25 mouse cellular contexts compared by ENCODE assay signal in the genomic region with DNA sequence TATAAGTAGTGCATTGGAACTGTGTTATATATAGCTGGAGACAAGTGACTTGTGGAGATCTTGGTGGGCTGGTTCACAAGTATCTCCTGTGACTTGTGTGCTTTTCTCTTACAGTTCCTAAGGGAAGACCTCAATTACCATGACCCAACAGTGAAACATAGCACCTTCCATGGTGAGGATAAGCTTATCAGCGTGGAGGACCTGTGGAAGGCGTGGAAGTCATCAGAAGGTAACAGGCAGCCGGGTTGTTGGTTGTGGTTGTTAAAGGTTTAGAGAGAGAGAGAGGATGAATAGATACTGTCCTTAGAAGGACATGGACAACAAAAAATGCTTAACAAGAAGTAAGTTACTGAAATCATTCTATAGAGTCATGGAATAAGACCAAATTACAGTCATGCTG. TPM values are rescaled to one million over a fixed set of nuclear protein-coding genes. Genes with fewer than 3 reads are reported as not detected.
DNase-seq lines count a peak whose midpoint lies in the region; ATAC-seq and TF ChIP-seq lines count a peak whose summit lies in the region.
"Had no signal": no experiment of that assay in that cellular context is flagged by ENCODE, and none has a peak within 500 bp of the region (broad histone marks: within the 10 kb centered on the region; RNA-seq: fewer than 3 reads in every experiment).

No protein-coding gene starts in this region.

- 37% methylated on average over 3 of the region's 3 CpGs for WGBS in liver, embryonic 12.5 days (ENCODE audit: insufficient replicate concordance)
- WGBS in liver, postnatal 0 days (ENCODE audit: insufficient replicate concordance), result 65% methylated on average over 3 of the region's 3 CpGs
- 27% methylated on average over 3 of the region's 3 CpGs for WGBS in liver, embryonic 15.5 days (ENCODE audit: insufficient replicate concordance)

- intact Hi-C loops in gastrocnemius, adult 2 months (cut with DNase I), result no loop called here

- H3K27me3 ChIP-seq in liver, embryonic 12.5 days (replicated peaks), result no peaks in the 10 kb centered on the region
- H3K27me3 ChIP-seq in liver, postnatal 0 days (ENCODE audit: insufficient read depth, low read length), result no peaks in the 10 kb centered on the region
- H3K27me3 ChIP-seq in liver, embryonic 15.5 days, result no peaks in the 10 kb centered on the region
- H3K27me3 ChIP-seq: CH12.LX; embryonic facial prominence, embryonic 12.5 days; forebrain, embryonic 13.5 days; Patski had no signal

- no peak for DNase-seq in gastrocnemius, adult 2 months
- DNase-seq in gastrocnemius, postnatal 10 days, result no peak
- no peak for DNase-seq in liver, postnatal 0 days
- no peak for DNase-seq in thymus, adult 18-20 months
- no peak for DNase-seq in right cerebral cortex, postnatal 4 days
- DNase-seq: adrenal gland, adult 8-10 months; adrenal gland, postnatal 14 days; adrenal gland, postnatal 36 days; B cell, adult 2 months; cerebellum, adult 11-12 months; cerebellum, adult 2 months; cerebellum, adult 9-10 months; cerebellum, postnatal 10 days; cerebellum, postnatal 25 days had no signal

- no peaks in the 10 kb centered on the region for H3K36me3 ChIP-seq in liver, embryonic 12.5 days
- no peaks in the 10 kb centered on the region for H3K36me3 ChIP-seq in liver, postnatal 0 days (replicated peaks; ENCODE audit: insufficient read depth, low read length)
- H3K36me3 ChIP-seq in liver, embryonic 15.5 days (replicated peaks), result no peaks in the 10 kb centered on the region
- H3K36me3 ChIP-seq: embryonic facial prominence, embryonic 10.5 days; embryonic facial prominence, embryonic 12.5 days had no signal

- H3K9me3 ChIP-seq in liver, embryonic 12.5 days (replicated peaks), result no peaks in the 10 kb centered on the region
- no peaks in the 10 kb centered on the region for H3K9me3 ChIP-seq in liver, postnatal 0 days (ENCODE audit: low read length)
- no peaks in the 10 kb centered on the region for H3K9me3 ChIP-seq in liver, embryonic 15.5 days (replicated peaks)
- H3K9me3 ChIP-seq: embryonic facial prominence, embryonic 10.5 days; embryonic facial prominence, embryonic 12.5 days; forebrain, embryonic 13.5 days; G1E had no signal

- no peak for TF ChIP-seq CTCF in gastrocnemius, adult 2 months (IDR thresholded peaks at IDR 0.05)
- TF ChIP-seq CTCF in liver, postnatal 0 days (IDR thresholded peaks at IDR 0.05; ENCODE audit: low read depth), result no peak

- peak overlapping the region; percentile 59; the same call in 1 of the 2 replicates for H3K27ac ChIP-seq in gastrocnemius, adult 2 months
- no peak overlapping the region for H3K27ac ChIP-seq in liver, embryonic 12.5 days
- no peak overlapping the region for H3K27ac ChIP-seq in liver, postnatal 0 days (ENCODE audit: low read depth)
- no peak overlapping the region for H3K27ac ChIP-seq in liver, embryonic 15.5 days (replicated peaks)
- H3K27ac ChIP-seq: embryonic facial prominence, embryonic 10.5 days; embryonic facial prominence, embryonic 12.5 days; forebrain, embryonic 13.5 days had no signal

- ATAC-seq in liver, embryonic 12.5 days, result 0 out of 2 replicates have a peak, but pooled peaks have one; percentile 51
- ATAC-seq in liver, postnatal 0 days, result no peak
- peak; percentile 34; the same call in 1 of the 2 replicates for ATAC-seq in liver, embryonic 15.5 days (ENCODE audit: insufficient read depth)
- ATAC-seq in megakaryocyte-erythroid progenitor cell, adult 5-6 weeks (replicated peaks; ENCODE audit: low FRiP score, low TSS enrichment, poor library complexity, severe bottlenecking), result 0 out of 2 replicates have a peak, but pooled peaks have one; percentile 53
- ATAC-seq: activated CD4-positive, CD25-positive, alpha-beta regulatory T cell, adult 4 months; CD4-positive, CD25-positive, alpha-beta regulatory T cell, adult 4 months; forebrain, embryonic 13.5 days; Patski had no signal

- peaks cover 7% of the 10 kb centered on the region for H3K4me1 ChIP-seq in liver, embryonic 12.5 days
- H3K4me1 ChIP-seq in liver, postnatal 0 days (ENCODE audit: insufficient read depth), result no peaks in the 10 kb centered on the region
- peaks cover 9% of the 10 kb centered on the region for H3K4me1 ChIP-seq in liver, embryonic 15.5 days (replicated peaks)
- H3K4me1 ChIP-seq: embryonic facial prominence, embryonic 10.5 days; embryonic facial prominence, embryonic 12.5 days had no signal

- H3K9ac ChIP-seq in liver, embryonic 12.5 days, result no peak overlapping the region
- no peak overlapping the region for H3K9ac ChIP-seq in liver, postnatal 0 days (replicated peaks)
- no peak overlapping the region for H3K9ac ChIP-seq in liver, embryonic 15.5 days
- H3K9ac ChIP-seq: embryonic facial prominence, embryonic 12.5 days; forebrain, embryonic 13.5 days had no signal

- no peak overlapping the region for H3K4me2 ChIP-seq in liver, embryonic 12.5 days
- H3K4me2 ChIP-seq in liver, postnatal 0 days (ENCODE audit: low read depth, low read length), result no peak overlapping the region
- no peak overlapping the region for H3K4me2 ChIP-seq in liver, embryonic 15.5 days
- H3K4me2 ChIP-seq: embryonic facial prominence, embryonic 12.5 days; forebrain, embryonic 13.5 days had no signal

- TF ChIP-seq EP300 in liver, postnatal 0 days (IDR thresholded peaks at IDR 0.05; ENCODE audit: low read depth), result no peak

- no peak overlapping the region for H3K4me3 ChIP-seq in gastrocnemius, adult 2 months
- no peak overlapping the region for H3K4me3 ChIP-seq in liver, embryonic 12.5 days
- no peak overlapping the region for H3K4me3 ChIP-seq in liver, postnatal 0 days (ENCODE audit: low read depth, low read length)
- H3K4me3 ChIP-seq in liver, embryonic 15.5 days (replicated peaks), result no peak overlapping the region
- H3K4me3 ChIP-seq: embryonic facial prominence, embryonic 10.5 days; embryonic facial prominence, embryonic 12.5 days; forebrain, embryonic 13.5 days had no signal

RNA-seq across cellular contexts. Expression of a gene that starts 55.5 kb away (rescaled TPM):
- total RNA-seq in gastrocnemius, adult 2 months (2021), result 10 to 100 TPM; 15.3 to 21.8 TPM
- 10 to 100 TPM; 25.5 to 30.0 TPM for total RNA-seq in gastrocnemius, postnatal 10 days (2021)
- 254 and 266 TPM in 2 replicates for polyA plus RNA-seq in liver, embryonic 12.5 days (2016; fragmentation: Nextera tagmentation; extraction: Ambion mirVana)
- polyA plus RNA-seq in liver, postnatal 0 days (2015; fragmentation: Nextera tagmentation; extraction: Ambion mirVana), result 55.9 and 66.4 TPM in 2 replicates
- 171 and 180 TPM in 2 replicates for polyA plus RNA-seq in liver, embryonic 15.5 days (2015; fragmentation: Nextera tagmentation; extraction: Ambion mirVana)
- total RNA-seq in megakaryocyte-erythroid progenitor cell, adult 5-6 weeks (2014; fragmentation: Nextera tagmentation), result 270 and 301 TPM in 2 replicates
- 1,022 TPM in 2 replicates for total RNA-seq in megakaryocyte-erythroid progenitor cell, adult 5-6 weeks (2017)

Comparison
In these comparisons a context has a peak if more than half of its experiments do, and no peak if none do; other contexts are left out.
1. RNA of a gene that starts 55.5 kb away (total RNA-seq): 270 to 1,022 TPM in megakaryocyte-erythroid progenitor cell, adult 5-6 weeks; 25.5 to 30.0 TPM in gastrocnemius, postnatal 10 days and 15.3 to 21.8 TPM in gastrocnemius, adult 2 months; every median in the first group is over 4 times any median in the second.